Mouse (Mus musculus) intestine, postnatal 0 days (tissue): ENCODE measurements around the gene Grid1. TPM values are rescaled to one million over a fixed set of nuclear protein-coding genes. Genes with fewer than 3 reads are reported as not detected.
A peak's percentile ranks its signal among the peaks of the same experiment; 100 is the strongest.

Experiments used
- ATAC-seq: fragments of 200-750 bp; cut with Nextera tagmentation; 2 replicates; pipeline ENCODE4 v1.8.0; 2017; ENCODE audit warnings: mild to moderate bottlenecking, moderate TSS enrichment, moderate library complexity
- H3K27ac ChIP-seq: fragments of 300-500 bp; sonication (generic); 2 replicates; pipeline ENCODE4 v1.5.1; 2014; ENCODE audit warnings: mild to moderate bottlenecking, low read depth, low read length, moderate library complexity
- H3K27me3 ChIP-seq: fragments of 300-500 bp; sonication (generic); replicated peaks from 2 replicates; pipeline ENCODE4 v1.6.1; 2014; ENCODE audit warnings: low read length, mixed read lengths; ENCODE audit not compliant: control insufficient read depth, insufficient read depth
- H3K36me3 ChIP-seq: fragments of 300-500 bp; sonication (generic); 2 replicates; pipeline ENCODE4 v1.6.1; 2014; ENCODE audit warnings: mild to moderate bottlenecking, moderate library complexity; ENCODE audit not compliant: control insufficient read depth, insufficient read depth
- H3K4me1 ChIP-seq: fragments of 300-500 bp; sonication (generic); replicated peaks from 2 replicates; pipeline ENCODE4 v1.6.1; 2014; ENCODE audit warnings: antibody characterized with exemption, low read length, mixed read lengths; ENCODE audit not compliant: control insufficient read depth, insufficient read depth
- H3K4me2 ChIP-seq: fragments of 300-500 bp; sonication (generic); replicated peaks from 2 replicates; pipeline ENCODE4 v1.6.1; 2014; ENCODE audit warnings: low read depth, mild to moderate bottlenecking, moderate library complexity
- H3K4me3 ChIP-seq: fragments of 300-500 bp; sonication (generic); 2 replicates; pipeline ENCODE4 v1.5.1; 2014; ENCODE audit warnings: low read depth, low read length
- H3K9ac ChIP-seq: fragments of 300-500 bp; sonication (generic); 2 replicates; pipeline ENCODE4 v1.6.1; 2014; ENCODE audit warnings: mild to moderate bottlenecking, low read depth, low read length
- H3K9me3 ChIP-seq: fragments of 300-500 bp; sonication (generic); 2 replicates; pipeline ENCODE4 v1.6.1; 2016; ENCODE audit warnings: mixed run types; ENCODE audit not compliant: control insufficient read depth
- CTCF ChIP-seq: sonication (generic); IDR thresholded peaks from 2 replicates; pipeline ENCODE4 v1.5.1; 2016; ENCODE audit warnings: low read depth, mild to moderate bottlenecking, control low read depth, antibody characterized with exemption, moderate library complexity
- WGBS: fragments of 180-500 bp; shearing (Covaris S2); extraction: QIAGEN DNeasy Blood & Tissue Kit; methylation state at CpG from one replicate; pipeline ENCODE4 v1.1.7; 2014; 5-methylcytosine and 5-hydroxymethylcytosine counted together
- polyA plus RNA-seq: library from polyadenylated mRNA; unstranded; fragments of >200 nt; fragmentation: Nextera tagmentation; extraction: Ambion mirVana; gene quantifications from 2 replicates; pipeline ENCODE4 v1.2.1, GENCODE M21; 2015

Grid1 gene
- polyA plus RNA-seq, 1 experiment from 2014 or later, result 0.12 TPM

DNA sequence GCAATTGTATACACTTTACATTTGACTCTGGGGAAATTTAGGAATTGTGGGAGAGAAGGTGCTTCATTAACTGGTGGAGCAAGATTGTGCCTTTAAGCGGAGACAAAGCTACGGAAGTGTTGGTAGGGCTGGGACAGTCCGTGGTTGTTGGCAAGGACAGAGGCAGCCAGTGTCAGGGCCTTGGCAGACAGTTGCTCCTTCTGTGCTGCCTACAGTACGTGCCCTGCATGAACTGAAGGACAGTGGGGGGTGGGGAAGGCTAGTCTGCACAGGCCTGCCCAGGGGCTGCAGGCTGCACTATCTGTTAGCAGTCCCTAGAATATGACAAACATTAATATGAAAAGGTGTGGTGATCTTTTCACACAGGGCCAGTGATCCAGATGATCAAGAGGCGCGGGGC, 254.7 kb downstream of the Grid1 start:
- WGBS, result 74% methylated on average over 6 of the region's 6 CpGs
- H3K9ac ChIP-seq, result no peak overlapping the region
- H3K36me3 ChIP-seq, result no peaks in the 10 kb centered on the region
- no peaks in the 10 kb centered on the region for H3K4me1 ChIP-seq
- H3K9me3 ChIP-seq, result no peaks in the 10 kb centered on the region
- no peak overlapping the region for H3K4me2 ChIP-seq
- H3K27ac ChIP-seq, result no peak overlapping the region
- no peak for TF ChIP-seq CTCF
- no peaks in the 10 kb centered on the region for H3K27me3 ChIP-seq
- H3K4me3 ChIP-seq, result no peak overlapping the region
- ATAC-seq, result no peak

GRCm38 (mm10) chr14:35079954-35080353, 260.0 kb downstream of the Grid1 start:
- H3K9ac ChIP-seq, result no peak overlapping the region
- no peaks in the 10 kb centered on the region for H3K27me3 ChIP-seq
- no peak for TF ChIP-seq CTCF
- H3K4me2 ChIP-seq, result no peak overlapping the region
- no peaks in the 10 kb centered on the region for H3K4me1 ChIP-seq
- no peaks in the 10 kb centered on the region for H3K36me3 ChIP-seq
- WGBS, result 82% methylated on average over 1 of the region's 1 CpGs
- H3K4me3 ChIP-seq, result no peak overlapping the region
- ATAC-seq, result no peak
- no peak overlapping the region for H3K27ac ChIP-seq
- H3K9me3 ChIP-seq, result no peaks in the 10 kb centered on the region

GRCm38 (mm10) chr14:35092646-35093045, 272.7 kb downstream of the Grid1 start:
- Histone ChIP-seq H3K4me3 (no peak overlapping the region), H3K27ac (no peak overlapping the region), H3K4me1 (no peaks in the 10 kb centered on the region), H3K9ac (no peak overlapping the region), H3K27me3 (no peaks in the 10 kb centered on the region), H3K9me3 (no peaks in the 10 kb centered on the region), H3K4me2 (no peak overlapping the region), H3K36me3 (no peaks in the 10 kb centered on the region)
- WGBS, result 95% methylated on average over 4 of the region's 4 CpGs
- no peak for ATAC-seq
- TF ChIP-seq CTCF, result no peak

DNA sequence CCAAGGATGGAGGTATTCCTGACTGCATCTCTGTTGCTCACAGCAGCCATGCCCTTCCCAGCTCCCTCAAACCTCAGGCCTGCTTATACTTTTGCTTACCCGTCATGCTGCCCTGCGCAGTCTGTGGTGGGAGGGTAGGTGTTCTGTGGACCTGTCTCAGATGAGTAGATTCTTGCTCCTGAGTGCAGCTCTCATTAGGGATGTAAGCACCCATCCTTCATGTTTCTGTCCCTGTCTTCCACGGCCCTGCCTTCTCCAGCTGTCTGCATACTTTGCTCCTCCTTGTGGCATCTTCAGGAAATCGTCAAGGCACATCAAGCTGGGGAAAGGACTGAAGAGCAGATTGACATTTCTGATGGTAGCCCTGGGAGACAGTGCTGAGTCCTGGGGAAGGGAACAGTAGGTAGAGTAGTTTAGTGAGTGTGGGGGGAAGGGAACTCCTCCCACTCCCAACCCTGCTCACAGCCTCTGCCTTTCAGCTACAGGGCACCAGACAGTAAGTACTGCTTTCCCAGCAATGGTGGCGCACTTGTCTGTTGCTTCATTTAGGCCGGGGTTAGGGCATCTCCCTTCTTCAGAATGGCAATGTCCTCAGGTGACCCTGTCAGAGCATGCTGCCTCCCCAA, 273.8 kb downstream of the Grid1 start:
- H3K9ac ChIP-seq, result no peak overlapping the region
- no peak overlapping the region for H3K27ac ChIP-seq
- no peaks in the 10 kb centered on the region for H3K9me3 ChIP-seq
- no peak overlapping the region for H3K4me2 ChIP-seq
- no peaks in the 10 kb centered on the region for H3K36me3 ChIP-seq
- TF ChIP-seq CTCF, result peak; percentile 21; the same call in 1 of the 2 replicates
- no peaks in the 10 kb centered on the region for H3K27me3 ChIP-seq
- no peak overlapping the region for H3K4me3 ChIP-seq
- WGBS, result 67% methylated on average over 6 of the region's 6 CpGs
- ATAC-seq, result no peak
- no peaks in the 10 kb centered on the region for H3K4me1 ChIP-seq

DNA sequence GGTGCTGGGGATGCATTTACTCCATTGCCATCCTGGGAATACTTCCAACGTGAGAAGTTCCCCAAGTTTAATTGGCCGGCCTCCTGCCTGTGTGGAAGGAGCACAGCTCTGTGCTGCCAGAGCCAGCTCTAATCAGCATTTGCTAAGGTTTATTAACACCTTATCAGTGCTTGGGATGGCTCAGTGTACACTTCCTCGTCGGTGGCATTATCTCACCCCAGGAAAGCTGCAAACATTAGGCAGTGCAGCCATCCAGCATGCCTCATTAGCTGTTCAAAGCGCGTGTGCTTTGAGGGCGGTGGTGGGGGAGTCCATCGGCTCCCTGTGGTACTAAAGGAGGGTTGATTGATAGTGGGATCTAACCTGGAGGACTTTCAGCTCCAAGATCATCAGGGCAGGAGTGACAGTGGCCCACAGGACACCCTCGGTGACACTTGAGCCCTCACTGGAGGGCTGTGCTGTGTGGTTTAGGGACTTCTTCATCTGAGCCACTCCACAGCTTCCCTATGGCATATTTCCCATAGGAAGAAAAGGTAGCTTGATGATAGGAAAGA, 275.7 kb downstream of the Grid1 start:
- ATAC-seq, result no peak
- Histone ChIP-seq H3K4me1 (no peaks in the 10 kb centered on the region), H3K4me3 (no peak overlapping the region), H3K27me3 (no peaks in the 10 kb centered on the region), H3K4me2 (no peak overlapping the region), H3K27ac (no peak overlapping the region), H3K36me3 (no peaks in the 10 kb centered on the region), H3K9me3 (no peaks in the 10 kb centered on the region), H3K9ac (no peak overlapping the region)
- no peak for TF ChIP-seq CTCF
- WGBS, result 22% methylated on average over 9 of the region's 9 CpGs

DNA sequence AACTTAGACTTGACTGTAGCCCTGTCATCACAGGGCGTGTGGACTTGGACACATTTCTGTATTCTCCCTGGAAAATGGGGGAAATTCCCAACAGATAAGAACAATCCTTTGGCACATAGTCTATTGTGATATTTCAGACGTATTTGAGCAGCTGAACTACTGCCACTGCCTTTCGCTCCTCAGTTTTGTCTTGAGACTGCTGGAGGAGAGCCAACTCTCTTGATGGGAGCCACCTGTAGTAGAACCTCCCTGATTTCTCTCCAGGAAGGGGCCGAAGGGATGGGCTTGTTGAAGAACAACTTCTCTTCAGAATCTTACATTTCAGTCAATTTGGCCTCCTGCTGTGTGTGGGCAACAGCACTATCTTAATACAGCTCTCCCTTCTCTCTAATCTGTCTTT, 276.2 kb downstream of the Grid1 start:
- Histone ChIP-seq H3K4me3 (no peak overlapping the region), H3K4me1 (no peaks in the 10 kb centered on the region), H3K9ac (no peak overlapping the region), H3K36me3 (no peaks in the 10 kb centered on the region), H3K27ac (no peak overlapping the region), H3K9me3 (no peaks in the 10 kb centered on the region), H3K27me3 (no peaks in the 10 kb centered on the region), H3K4me2 (no peak overlapping the region)
- no peak for ATAC-seq
- WGBS, result 34% methylated on average over 4 of the region's 4 CpGs
- no peak for TF ChIP-seq CTCF

GRCm38 (mm10) chr14:35097166-35097565, 277.3 kb downstream of the Grid1 start:
- H3K9ac ChIP-seq, result no peak overlapping the region
- no peak for ATAC-seq
- 90% methylated on average over 5 of the region's 5 CpGs for WGBS
- no peaks in the 10 kb centered on the region for H3K27me3 ChIP-seq
- no peaks in the 10 kb centered on the region for H3K36me3 ChIP-seq
- H3K9me3 ChIP-seq, result no peaks in the 10 kb centered on the region
- TF ChIP-seq CTCF, result no peak
- H3K4me1 ChIP-seq, result no peaks in the 10 kb centered on the region
- no peak overlapping the region for H3K4me3 ChIP-seq
- H3K27ac ChIP-seq, result no peak overlapping the region
- no peak overlapping the region for H3K4me2 ChIP-seq
